Comparison of ENCODE assay signal across 8 mouse cellular contexts in genomic region chr9:119937005-119937773, GRCm38 (mm10). TPM values are rescaled to one million over a fixed set of nuclear protein-coding genes. Genes with fewer than 3 reads are reported as not detected.
DNase-seq lines count a peak whose midpoint lies in the region; ATAC-seq lines count a peak whose summit lies in the region.

Gene Gorasp1 (minus strand): TSS chr9:119937565.
Gene Ttc21a (plus strand): TSS chr9:119937606.

- peak; percentile 96 for ATAC-seq in hindbrain, embryonic 12.5 days (ENCODE audit: low FRiP score)

- peaks cover 7% of the 10 kb centered on the region; the same call in 1 of the 2 replicates for H3K36me3 ChIP-seq in hindbrain, embryonic 12.5 days

- no peaks in the 10 kb centered on the region for H3K9me3 ChIP-seq in hindbrain, embryonic 12.5 days (replicated peaks)

- H3K4me3 ChIP-seq in hindbrain, embryonic 12.5 days, result peak within 1 kb of the TSS; percentile 68

- WGBS in hindbrain, embryonic 12.5 days, result 3% methylated on average over 40 of the region's 40 CpGs

- H3K4me2 ChIP-seq in hindbrain, embryonic 12.5 days (replicated peaks), result peak within 1 kb of the TSS; percentile 89

- peaks cover 14% of the 10 kb centered on the region for H3K4me1 ChIP-seq in hindbrain, embryonic 12.5 days

- H3K9ac ChIP-seq in hindbrain, embryonic 12.5 days, result peak within 1 kb of the TSS; percentile 88

- peak; percentile 97 for DNase-seq in NIH3T3 (ENCODE audit: low read depth)
- DNase-seq in cerebellum, postnatal 10 days, result peak; percentile 98 to 99
- DNase-seq in frontal cortex, postnatal 10 days (ENCODE audit: low spot score in 2 of 2), result peak; percentile 88 to 92
- peak; percentile 88 to 93 for DNase-seq in layer of hippocampus, postnatal 14 days (ENCODE audit: low spot score in 2 of 2)
- peak; percentile 97 for DNase-seq in lung, postnatal 14 days
- DNase-seq in retina, adult 2 months (ENCODE audit: low read depth, low spot score), result peak; percentile 79
- DNase-seq in thymus, postnatal 36 days, result peak; percentile 91 to 93

- peak within 1 kb of the TSS; percentile 83 for H3K27ac ChIP-seq in hindbrain, embryonic 12.5 days

- H3K27me3 ChIP-seq in hindbrain, embryonic 12.5 days, result no peaks in the 10 kb centered on the region

RNA-seq across cellular contexts. Expression of gene Gorasp1, which starts in this region (rescaled TPM):
- 22.4 and 24.0 TPM in 2 replicates for polyA plus RNA-seq in hindbrain, embryonic 12.5 days (2016; fragmentation: Nextera tagmentation; extraction: Ambion mirVana)
- total RNA-seq in layer of hippocampus, postnatal 14 days (2021), result 10 to 100 TPM; 33.2 to 34.1 TPM

RNA-seq across cellular contexts. Expression of gene Ttc21a, which starts in this region (rescaled TPM):
- 1.1 and 1.5 TPM in 2 replicates for polyA plus RNA-seq in hindbrain, embryonic 12.5 days (2016; fragmentation: Nextera tagmentation; extraction: Ambion mirVana)
- total RNA-seq in layer of hippocampus, postnatal 14 days (2021), result 1 to 10 TPM; 1.1 to 2.6 TPM

Comparison
In these comparisons a context has a peak if more than half of its experiments do, and no peak if none do; other contexts are left out.
1. Peak in every context shown above with its lines: DNase-seq, ATAC-seq, H3K4me3 ChIP-seq and H3K27ac ChIP-seq.